Mouse (Mus musculus): ENCODE results near the gene Sytl3.

DNA sequence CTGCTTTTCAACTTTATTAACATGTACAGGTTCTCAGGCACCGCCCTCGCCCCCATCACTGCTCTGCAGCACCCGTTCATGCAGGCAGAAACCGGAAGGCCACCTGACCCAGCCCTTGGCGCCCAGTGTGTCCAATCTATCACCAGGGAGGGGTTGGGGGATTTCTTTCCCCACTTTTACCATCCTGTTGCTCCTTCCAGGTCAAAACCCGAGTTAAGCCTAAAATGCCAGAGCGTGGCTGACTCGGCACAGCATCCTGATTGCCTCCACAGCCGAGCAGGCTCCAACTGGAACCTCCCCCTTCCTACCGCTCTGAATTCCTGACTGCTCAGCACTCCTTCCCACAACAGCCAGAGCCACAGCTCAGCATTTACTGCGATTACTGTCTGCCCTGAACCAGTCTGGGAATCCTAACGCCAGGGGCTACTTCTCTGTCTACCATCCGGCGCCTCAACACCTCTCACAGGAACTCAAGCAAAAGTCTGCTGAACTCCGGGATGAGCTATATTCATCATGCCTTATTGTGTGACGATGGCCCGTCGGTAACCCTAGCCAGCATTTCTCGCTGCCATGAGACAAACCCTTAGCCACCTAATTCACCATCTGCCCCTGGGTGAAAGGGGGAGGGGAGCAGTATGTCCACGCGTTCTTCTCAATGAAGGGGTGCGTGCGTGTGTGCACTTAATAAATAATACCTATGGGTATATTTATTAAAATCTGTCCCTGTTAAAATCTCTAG, 120.0 kb downstream of the Sytl3 start:
- TF ChIP-seq POLR2A (IDR thresholded peaks at IDR 0.05; ENCODE audit: borderline replicate concordance, extremely low read depth, low read depth, low read length) (0 out of 2 replicates have a peak, but pooled peaks have one; percentile 14), CTCF (IDR thresholded peaks at IDR 0.05; ENCODE audit: insufficient read depth, low read length) (no peak)

Data from lung, adult 2 months (tissue).